Mouse (Mus musculus): ENCODE measurements at regions not wholly inside any gene's neighbourhood (a gene's known extent, or its start where the extent isn't known, plus 50 kb on each side); places are given as distances from the start of the nearest gene placed in this dataset.
"Not testable (repeated sequence)": the region's sequence is repeated elsewhere in the genome, so short reads cannot be mapped to it uniquely, and the experiment has no call there.

DNA sequence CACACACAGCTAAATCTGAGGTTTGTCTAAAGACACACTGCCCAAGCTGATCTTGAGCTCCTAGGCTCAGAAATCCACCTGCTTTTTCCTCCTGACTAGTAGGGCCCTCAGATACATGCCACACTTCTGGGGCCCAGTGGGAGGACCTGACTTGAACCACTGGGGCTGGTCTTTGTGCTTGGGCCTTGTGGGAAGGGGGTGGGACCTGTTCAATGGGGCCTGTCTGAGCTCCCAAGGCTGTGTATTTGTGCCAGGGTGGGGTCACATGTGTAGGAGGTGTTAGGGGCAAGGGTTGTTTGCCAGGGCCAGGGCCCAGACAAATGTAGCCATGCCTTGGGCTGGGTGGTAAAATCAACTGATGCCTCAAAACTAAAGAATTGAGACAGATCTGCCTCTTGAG is 56.8 kb downstream of the Gm8765 start:
- ATAC-seq; DNase-seq (ENCODE audit: low spot score); H3K27ac ChIP-seq (ENCODE audit: low read length): not testable (repeated sequence)

DNA sequence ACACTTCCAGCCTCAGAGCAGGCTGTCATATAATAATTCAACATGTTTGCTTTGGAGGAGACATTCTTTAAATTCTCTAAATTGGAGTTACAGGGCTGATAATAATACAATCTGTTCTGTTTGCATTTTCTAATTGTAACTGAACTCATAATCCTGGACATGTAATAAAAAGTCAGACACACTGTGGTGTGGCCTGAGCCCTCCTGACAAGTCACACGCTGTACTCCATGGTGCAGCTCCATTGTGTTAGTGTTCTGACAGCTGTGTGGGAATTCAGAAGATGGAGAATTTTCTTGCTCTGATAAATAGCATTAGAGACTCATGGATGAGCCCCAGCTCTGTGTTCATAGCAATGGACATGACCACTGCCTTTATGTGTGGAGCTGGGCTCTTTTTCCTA is 58.2 kb downstream of the Gm8765 start:
- H3K27me3 ChIP-seq (replicated peaks; ENCODE audit: insufficient read depth, low read length); ATAC-seq; DNase-seq (ENCODE audit: low spot score); H3K9me3 ChIP-seq (ENCODE audit: low read length); H3K4me3 ChIP-seq (ENCODE audit: low read depth, low read length); H3K4me2 ChIP-seq (replicated peaks; ENCODE audit: low read depth, low read length); H3K36me3 ChIP-seq (ENCODE audit: insufficient read depth, low read length); H3K9ac ChIP-seq (replicated peaks; ENCODE audit: low read depth); H3K27ac ChIP-seq (ENCODE audit: low read length); H3K4me1 ChIP-seq (ENCODE audit: insufficient read depth, low read depth, low read length): not testable (repeated sequence)
- WGBS = 50% methylated on average over 1 of the region's 1 CpGs

More for the DNA sequence above, 56.8 kb downstream of the Gm8765 start:
- not testable (repeated sequence) for H3K9ac ChIP-seq (replicated peaks; ENCODE audit: low read depth); H3K9me3 ChIP-seq (ENCODE audit: low read length); H3K27me3 ChIP-seq (replicated peaks; ENCODE audit: insufficient read depth, low read length); H3K4me1 ChIP-seq (ENCODE audit: insufficient read depth, low read depth, low read length); H3K36me3 ChIP-seq (ENCODE audit: insufficient read depth, low read length); H3K4me2 ChIP-seq (replicated peaks; ENCODE audit: low read depth, low read length); H3K4me3 ChIP-seq (ENCODE audit: low read depth, low read length)

DNA sequence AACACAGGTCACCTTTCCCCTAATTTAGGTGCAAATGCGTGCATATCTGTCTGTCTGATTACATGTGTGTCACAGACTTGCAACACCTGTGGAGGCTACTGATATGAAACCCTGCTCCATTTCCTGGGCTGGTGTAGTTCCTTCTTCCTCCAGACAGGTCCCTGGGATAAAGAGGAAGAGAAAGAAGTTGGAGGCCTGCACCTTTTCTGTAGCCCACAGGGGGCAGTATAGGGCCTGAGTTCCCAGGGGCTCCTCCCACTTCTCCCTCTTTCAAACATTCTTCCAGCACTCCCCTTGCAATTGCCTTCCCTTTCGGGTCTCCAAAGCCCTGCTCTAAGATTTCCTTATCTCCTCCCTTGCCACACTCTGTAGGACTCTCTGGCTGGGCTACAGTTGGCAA is 66.5 kb downstream of the Gm8765 start:
- no peaks in the 10 kb centered on the region for H3K9me3 ChIP-seq (ENCODE audit: low read length)
- H3K4me3 ChIP-seq (ENCODE audit: low read depth, low read length) = no peak overlapping the region
- no peaks in the 10 kb centered on the region for H3K36me3 ChIP-seq (ENCODE audit: insufficient read depth, low read length)
- no peaks in the 10 kb centered on the region for H3K4me1 ChIP-seq (ENCODE audit: insufficient read depth, low read depth, low read length)
- no peak for TF ChIP-seq EP300 (IDR thresholded peaks at IDR 0.05)
- TF ChIP-seq CTCF (IDR thresholded peaks at IDR 0.05) = no peak
- no peak overlapping the region for H3K27ac ChIP-seq (ENCODE audit: low read length)
- 55% methylated on average over 2 of the region's 2 CpGs for WGBS
- DNase-seq (ENCODE audit: low spot score) (no peak), ATAC-seq (no peak)
- H3K27me3 ChIP-seq (replicated peaks; ENCODE audit: insufficient read depth, low read length) = no peaks in the 10 kb centered on the region
- no peak overlapping the region for H3K4me2 ChIP-seq (replicated peaks; ENCODE audit: low read depth, low read length)
- H3K9ac ChIP-seq (replicated peaks; ENCODE audit: low read depth) = no peak overlapping the region

DNA sequence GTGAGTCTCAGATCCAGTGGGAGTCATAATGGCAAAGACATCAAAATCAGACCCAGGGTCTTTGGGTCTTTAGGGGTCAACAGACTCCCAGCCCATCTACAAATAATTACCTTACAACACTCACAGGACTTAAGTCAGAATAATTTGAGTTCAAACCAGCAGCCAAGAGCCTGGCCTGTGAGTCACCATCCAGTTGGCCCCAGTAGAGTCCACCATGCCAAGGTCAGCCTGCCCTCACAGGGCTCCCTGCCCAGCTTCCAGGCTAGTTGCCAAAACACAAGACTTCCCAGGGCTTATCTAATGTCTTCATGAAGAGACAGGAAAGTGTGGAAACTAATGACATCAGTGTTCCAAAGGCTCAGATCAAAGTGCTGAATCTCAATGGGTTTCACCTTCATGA is 81.9 kb downstream of the Gm8765 start:
- H3K27me3 ChIP-seq (replicated peaks; ENCODE audit: insufficient read depth, low read length); H3K27ac ChIP-seq (ENCODE audit: low read length); H3K4me3 ChIP-seq (ENCODE audit: low read depth, low read length); DNase-seq (ENCODE audit: low spot score); H3K36me3 ChIP-seq (ENCODE audit: insufficient read depth, low read length); ATAC-seq; H3K9ac ChIP-seq (replicated peaks; ENCODE audit: low read depth); H3K9me3 ChIP-seq (ENCODE audit: low read length); H3K4me1 ChIP-seq (ENCODE audit: insufficient read depth, low read depth, low read length); H3K4me2 ChIP-seq (replicated peaks; ENCODE audit: low read depth, low read length): not testable (repeated sequence)

DNA sequence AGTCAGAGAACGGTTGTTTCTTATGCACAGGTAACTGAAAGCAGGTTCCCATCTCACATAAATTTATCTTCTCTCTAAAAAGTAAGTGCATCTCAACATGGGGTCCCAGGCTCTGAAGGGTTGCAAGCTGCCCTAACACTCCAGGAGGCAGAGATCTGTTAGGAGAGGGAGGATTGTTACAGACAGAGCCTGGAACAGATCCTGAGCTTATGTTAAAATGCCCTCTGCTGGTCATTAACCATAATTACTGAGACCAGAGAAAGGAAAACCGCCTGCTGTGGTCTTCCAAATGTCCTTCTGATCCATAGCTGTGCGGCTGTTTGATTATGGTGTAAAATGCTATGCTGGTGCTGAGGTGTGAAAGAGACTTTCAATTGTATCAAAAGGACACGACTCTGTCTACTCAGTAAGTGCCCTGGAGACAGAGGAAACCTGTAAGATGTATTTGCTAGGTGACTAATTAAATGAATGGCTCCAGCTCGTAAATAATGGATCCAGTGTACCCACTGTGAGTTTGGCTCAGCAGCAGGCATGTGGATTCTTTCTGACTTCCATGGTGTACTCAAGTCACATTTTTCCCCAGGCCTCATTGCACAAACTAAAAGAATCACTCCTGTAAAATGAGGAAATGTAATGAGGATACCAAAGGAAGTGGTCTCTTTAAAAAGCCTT is 131.9 kb downstream of the Gm8765 start:
- not testable (repeated sequence) for H3K4me3 ChIP-seq (ENCODE audit: low read depth, low read length); ATAC-seq; H3K4me2 ChIP-seq (replicated peaks; ENCODE audit: low read depth, low read length); H3K9ac ChIP-seq (replicated peaks; ENCODE audit: low read depth); H3K4me1 ChIP-seq (ENCODE audit: insufficient read depth, low read depth, low read length); H3K27me3 ChIP-seq (replicated peaks; ENCODE audit: insufficient read depth, low read length); H3K36me3 ChIP-seq (ENCODE audit: insufficient read depth, low read length); H3K9me3 ChIP-seq (ENCODE audit: low read length); H3K27ac ChIP-seq (ENCODE audit: low read length)
- DNase-seq (ENCODE audit: low spot score) = peak; percentile 40
- WGBS = 26% methylated on average over 4 of the region's 5 CpGs
- TF ChIP-seq CTCF (IDR thresholded peaks at IDR 0.05) = peak; percentile 53

Measured in lung, postnatal 0 days (tissue).